Mouse (Mus musculus) c-Kit-positive CD71-positive TER-119-positive erythroid progenitor cells, embryonic 14.5 days (primary cell): ENCODE data around the gene Gm20388.
"Not testable (repeated sequence)": the region's sequence is repeated elsewhere in the genome, so short reads cannot be mapped to it uniquely, and the experiment has no call there.

Source experiments
- DNase-seq: peaks from one replicate; pipeline ENCODE4 v3.0.0-alpha.2; 2013; ENCODE audit warnings: low spot score

Gene Gm20388

DNA sequence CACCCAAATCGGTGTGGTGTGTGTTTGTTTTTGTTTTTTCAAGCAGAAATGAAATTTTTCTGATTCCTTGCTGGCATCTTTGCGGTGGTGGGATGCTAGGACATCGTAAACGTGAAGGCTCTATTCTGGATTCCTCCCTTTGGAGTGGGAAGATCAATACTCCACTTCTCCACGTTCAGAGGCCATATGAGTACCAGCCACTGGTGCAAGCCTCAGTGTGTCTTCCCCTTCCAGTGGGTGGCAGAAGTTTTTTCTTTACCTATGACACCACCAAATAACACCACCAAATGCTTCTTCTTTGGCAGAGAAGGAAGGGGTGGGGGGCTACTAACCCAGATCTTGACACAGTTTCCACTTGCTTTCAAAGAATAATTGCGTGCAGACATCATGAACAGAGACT, 1215.5 kb downstream of the Gm20388 start:
- no peak for DNase-seq

DNA sequence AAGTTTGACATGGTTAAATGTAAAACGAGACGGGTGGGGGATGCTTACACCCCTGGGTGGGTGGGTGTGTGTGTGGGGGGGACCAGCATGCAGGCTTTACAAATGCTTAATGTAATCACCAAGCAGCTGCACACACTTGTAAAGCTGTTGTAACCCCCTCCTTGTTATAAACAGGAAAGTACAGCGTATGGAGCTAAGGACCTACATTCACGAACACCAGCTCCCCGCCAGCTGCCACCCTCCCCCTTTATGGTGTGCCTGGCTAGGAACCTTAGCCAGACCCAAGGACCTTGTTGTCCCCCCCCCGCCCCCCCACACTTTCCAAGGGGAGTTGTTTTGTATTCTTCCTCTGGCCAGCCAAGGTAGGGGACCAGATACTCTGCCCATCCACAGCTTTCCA, 1216.1 kb downstream of the Gm20388 start:
- no peak for DNase-seq

DNA sequence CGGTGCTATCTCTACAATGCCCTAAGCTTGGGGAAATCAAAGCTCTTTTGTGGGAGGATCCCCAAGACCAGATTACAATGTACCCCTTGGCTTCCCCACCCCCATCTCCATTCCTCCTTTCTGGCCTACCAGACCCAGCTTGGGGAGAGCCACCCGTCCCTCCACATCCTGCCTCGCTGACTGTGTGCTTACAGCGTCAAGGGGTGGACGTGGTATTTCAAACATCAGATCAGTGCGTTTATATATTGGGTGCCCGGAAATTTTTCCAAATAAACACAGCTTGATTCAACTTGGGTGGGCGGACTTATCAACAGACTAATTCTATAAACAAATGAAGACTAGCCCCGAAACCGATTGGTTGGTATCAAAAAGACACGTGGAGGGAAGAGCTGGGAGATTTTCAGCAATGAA, 1216.7 kb downstream of the Gm20388 start:
- DNase-seq, result no peak

DNA sequence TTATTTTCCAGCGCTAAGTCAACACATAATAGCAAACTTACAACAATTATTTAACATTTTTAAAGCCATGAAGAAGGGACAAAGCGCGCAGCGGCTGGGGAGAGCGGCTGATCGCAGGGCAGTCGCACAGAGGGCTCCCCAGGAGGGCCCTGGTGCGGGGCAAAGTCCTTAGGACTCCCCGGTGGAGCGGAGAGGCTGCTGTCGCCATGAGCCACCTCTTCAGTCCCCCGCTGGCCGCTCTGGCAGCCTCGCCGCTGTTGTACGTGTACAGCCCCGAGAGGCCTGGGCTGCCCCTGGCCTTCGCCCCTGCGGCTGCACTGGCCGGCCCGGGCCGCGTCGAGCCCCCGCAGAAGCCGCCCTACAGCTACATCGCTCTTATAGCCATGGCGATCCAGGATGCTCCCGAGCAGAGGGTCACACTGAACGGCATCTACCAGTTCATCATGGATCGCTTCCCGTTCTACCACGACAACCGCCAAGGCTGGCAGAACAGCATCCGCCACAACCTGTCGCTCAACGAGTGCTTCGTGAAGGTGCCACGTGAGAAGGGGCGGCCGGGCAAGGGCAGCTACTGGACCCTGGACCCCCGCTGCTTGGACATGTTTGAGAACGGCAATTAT, 1217.2 kb downstream of the Gm20388 start, which contains the start of gene Foxl1:
Gene Foxl1, plus strand, starts transcription at position 185 of the 620 bp plus-strand sequence.
- no peak for DNase-seq

DNA sequence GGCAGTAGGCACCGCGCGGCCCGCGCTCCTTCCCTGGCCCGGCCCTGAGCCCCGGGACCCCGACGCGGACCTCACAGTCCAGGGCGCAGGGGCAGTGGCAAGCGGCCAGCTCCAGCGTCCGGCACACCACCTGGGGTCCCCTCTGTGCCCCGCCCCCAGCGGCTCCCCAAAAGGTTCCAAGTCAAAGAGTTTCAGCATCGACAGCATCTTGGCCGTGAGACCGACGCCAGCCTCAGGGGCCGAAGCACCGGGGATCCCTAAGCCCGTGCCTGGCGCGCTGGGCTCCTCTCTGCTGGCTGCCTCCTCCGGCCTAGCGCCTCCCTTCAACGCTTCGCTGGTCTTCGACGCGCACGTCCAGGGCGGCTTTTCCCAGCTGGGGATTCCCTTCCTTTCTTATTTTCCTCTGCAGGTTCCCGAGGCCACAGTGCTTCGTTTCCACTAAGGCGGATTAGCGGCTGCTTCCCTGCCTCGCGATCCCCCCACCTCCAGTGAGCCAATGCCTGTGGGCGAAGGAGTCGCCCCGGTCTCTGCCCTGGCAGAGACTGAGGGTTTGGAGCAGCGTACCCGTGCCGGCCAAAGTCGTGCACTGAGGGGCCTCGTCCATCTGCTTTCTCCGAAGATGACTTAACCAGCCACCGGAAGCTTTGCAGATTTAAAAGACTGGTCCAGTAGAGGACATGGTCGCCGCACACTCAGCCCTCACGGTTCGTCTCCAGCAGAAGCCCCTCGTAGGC, 1218.1 kb downstream of the Gm20388 start:
- no peak for DNase-seq

DNA sequence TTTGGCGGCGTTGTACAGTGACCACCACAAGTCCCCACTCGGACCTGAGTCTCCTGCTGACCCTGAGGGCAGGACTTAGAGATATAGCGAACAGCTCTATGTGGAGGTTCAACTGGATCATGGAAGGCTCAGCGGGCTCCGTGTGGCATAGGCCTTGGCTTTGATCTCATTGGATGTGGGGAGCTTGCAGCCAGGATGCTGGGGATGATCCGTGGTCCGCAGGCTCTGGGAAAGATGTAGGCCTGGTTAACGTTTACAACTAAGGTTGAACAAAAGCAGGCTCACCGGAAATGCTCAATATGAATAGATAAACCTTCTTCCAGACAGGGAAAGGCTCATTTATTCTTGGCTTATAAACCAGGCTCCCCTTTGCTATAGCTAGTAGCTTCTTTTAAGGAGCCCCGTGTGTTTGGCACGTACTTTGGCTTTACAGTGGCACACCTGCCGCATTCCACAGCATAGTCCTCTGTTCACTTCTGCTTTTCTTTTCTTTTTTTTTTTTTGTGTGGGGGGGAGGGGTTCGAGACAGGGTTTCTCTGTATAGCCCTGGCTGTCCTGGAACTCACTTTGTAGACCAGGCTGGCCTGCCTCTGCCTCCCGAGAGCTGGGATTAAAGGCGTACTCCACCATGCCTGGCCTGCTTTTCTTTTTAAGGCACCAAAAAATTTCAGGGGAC, 1218.8 kb downstream of the Gm20388 start:
- DNase-seq, result no peak

DNA sequence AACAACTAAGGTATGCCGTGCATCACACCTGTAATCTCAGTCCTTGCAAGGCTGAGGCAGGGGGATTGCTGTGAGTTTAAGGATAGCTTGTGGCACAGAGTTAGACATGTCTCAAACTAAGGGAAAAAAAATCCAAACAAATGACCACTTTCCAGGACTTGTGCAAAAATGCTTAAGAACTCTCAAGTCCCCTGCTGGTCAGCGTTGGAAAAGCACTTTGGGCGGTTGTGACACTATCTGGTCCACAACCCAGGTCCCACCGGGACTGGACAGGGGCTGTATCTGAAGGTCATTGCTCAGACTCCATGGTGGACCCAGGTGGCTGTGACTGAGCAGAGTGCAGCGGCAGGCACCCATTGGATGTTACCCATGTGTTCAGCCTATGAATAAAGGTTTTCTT, 1219.9 kb downstream of the Gm20388 start:
- no peak for DNase-seq

DNA sequence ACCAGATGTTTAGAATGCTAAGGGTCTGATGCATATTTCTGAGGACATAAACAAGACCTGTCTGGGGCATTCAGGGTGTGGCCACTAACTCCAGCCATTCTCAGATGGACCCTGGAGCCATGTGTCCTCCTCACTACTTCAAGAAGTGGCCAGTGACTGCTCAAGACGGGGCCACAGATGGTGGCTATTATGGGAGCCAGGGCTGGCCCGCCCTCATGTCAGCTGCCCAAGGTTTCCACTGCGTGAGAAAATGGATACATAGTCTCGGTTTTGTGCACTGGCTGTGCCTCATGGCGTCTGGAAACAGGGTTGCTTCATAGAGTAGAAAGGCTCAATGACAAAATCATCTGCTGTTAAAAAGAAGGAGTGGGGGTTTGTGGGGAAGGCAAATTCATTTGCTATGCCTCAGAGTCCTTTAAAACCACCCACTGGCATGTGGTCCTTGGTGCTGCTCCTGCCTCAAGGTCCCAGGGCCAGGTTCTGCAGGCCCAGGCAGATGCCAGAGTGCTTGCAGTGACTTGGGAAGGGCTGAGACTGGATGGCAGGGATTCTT, 1222.4 kb downstream of the Gm20388 start:
- DNase-seq, result no peak

DNA sequence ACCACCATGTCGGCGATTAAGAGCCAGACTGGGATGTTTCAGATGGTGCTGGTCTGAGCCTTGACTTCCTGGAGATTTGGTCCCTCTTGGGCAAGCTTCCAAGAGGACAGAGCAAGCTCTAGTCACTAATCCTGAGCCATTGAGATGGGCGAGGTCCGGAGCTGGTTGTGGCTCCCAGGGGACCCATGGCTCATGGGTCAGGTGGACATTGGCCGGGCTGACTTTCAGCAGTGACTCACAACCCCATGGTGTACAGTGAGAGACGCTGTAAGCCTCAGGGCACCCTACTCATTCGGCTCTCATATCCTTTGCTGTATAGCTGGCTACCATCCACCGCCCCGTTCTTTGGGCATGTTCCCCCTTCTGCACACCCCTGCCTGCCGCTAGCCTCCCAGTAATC, 1223.5 kb downstream of the Gm20388 start:
- DNase-seq, result no peak

DNA sequence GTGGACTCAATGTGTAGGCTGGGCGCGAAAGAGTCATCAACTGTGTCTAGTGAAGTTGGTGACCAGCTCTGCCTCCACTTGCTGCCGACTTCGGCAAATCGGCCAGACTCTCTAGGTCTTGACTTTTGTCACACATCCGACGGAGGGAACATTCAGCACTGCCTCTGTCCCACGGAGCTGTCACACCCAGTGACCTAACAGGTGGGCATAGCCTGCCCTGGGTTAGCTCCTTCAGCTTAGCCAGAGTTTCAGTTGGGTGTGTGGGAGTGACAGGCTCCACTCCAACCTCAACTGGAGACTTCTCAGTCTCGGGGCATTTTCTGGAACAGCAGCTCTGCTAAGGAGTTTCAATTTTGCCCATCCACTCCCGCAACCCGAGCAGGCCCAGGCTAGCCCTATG, 1223.9 kb downstream of the Gm20388 start:
- DNase-seq, result no peak

DNA sequence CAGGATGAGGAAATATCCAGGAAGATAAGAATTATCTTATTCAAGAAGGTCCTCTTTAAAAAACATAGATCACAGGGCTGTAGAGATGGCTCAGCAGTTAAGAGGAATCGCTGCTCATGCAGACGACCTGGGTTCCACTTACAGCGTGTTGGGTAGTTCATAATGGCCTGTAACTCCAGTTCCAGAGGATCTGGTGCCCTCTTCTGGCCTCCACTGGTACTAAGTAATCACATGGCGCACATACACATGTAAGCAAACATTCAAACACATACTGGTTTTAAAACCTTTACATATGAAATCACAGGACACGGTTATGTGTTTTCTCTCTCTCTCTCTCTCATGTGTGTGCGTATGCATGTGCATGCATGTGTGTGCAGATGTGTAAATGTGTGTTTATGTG, 1226.2 kb downstream of the Gm20388 start:
- no peak for DNase-seq

DNA sequence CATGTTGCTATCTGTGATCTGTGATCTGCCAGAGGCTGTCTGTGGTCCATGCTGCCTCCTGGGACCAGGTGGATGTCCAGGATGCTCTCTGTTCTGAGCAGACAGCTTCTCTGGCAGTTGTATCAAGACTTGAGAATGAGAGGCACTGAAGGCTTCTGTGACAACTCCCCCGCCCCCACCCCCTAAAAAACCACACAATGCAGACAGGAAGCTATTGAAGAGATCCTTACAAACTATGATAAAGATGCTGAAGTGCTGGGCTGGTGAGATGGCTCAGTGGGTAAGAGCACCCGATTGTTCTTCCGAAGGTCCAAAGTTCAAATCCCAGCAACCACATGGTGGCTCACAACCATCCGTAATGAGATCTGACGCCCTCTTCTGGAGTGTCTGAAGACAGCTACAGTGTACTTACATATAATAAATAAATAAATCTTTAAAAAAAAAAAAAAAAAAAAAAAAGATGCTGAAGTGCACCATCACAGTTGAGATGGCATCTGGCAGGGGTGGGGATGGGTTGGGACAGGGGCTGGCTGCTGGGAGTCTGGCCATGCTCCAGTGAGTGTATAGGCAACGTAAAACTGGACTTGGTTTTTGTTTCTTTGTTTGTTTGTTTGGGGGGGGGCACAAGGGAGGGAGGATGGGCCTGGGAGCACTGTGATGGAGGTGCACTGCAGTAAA, 1235.0 kb downstream of the Gm20388 start:
- not testable (repeated sequence) for DNase-seq

DNA sequence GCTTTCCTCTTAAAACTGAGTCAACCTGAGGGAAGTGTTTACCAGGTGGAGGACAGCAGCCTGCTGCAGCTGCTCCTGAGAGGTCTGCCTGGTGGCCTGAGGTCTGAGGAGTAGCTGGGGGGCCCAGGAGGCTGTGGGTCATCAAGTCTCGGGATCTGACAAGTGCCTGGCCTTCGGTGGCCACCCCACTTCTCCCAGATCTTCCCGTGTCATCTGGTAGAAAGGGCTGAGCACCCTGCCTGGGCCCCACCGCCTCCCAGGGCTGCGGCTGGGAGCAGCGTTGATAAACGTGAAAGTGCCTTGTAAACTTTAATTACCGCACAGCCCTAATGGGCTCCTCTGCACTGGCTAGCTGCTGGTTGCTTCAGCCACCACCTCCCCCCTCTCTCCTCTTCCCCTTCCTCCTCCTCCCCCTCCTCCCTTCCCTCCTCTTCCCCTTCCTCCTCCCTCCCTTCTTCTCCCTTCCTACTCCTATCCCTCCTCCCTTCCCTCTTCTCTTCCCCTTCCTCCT, 1238.0 kb downstream of the Gm20388 start:
- no peak for DNase-seq

DNA sequence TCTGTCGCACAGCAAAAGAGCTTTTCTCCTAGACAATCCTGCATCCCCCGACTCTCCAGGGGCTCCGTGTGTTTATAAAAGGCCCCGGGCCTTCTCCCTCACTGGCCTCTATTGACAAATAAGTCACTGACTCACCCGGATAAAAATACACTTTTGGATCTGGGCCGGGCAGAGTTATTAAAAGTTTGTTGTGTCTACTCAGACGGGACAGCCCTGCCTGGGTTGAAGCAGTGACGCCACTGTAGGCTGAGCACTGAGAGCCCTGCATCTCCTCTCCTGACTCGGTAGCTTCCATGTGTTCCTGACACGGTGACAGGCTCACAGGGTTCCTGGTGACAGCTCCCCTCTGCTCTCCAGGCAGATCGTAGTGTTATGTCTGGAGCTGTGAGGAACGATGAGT, 1241.8 kb downstream of the Gm20388 start:
- no peak for DNase-seq

DNA sequence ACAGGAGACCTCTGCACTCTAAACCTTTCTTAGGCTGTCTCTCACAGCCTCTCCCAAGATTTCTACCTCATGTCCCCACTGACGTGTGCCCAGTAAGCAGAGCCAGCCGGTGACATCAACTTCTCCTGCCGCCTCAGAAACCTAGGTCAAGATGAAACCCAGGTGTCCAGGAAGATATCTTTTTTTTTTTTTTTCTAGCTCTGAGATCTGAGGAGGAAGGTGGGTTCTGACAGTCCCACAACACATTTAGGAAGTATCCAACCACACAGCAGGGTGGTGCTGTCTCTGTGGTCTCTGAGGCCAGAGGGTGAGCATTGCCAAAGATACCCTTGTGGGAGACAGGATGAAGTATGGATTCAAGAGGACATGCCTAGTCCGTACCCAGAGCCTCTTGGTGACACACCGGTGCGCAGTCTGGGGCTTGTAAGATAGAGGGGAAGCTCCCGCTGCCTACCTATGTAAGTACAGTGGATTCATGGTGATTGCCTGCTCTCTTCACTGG, 1246.4 kb downstream of the Gm20388 start:
- no peak for DNase-seq

DNA sequence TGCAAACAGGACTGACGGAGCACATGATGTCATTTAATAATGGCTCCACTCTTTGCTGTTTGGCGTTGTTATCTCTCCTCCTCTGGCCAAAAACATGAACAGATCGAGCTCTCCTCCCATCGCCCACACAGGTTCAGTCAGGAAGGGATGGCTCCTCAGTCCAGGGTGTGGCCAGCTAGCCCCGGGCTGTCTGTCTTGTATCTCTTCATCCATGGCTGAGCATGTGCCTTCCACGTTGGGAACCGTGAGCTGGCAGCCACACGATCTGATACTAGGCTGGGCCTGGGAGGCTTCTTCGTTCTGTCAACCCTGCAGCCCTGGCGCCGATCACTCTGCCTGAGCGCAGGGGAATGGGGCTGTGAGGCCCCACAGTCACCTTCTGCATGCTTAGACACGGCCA, 1248.2 kb downstream of the Gm20388 start:
- no peak for DNase-seq

DNA sequence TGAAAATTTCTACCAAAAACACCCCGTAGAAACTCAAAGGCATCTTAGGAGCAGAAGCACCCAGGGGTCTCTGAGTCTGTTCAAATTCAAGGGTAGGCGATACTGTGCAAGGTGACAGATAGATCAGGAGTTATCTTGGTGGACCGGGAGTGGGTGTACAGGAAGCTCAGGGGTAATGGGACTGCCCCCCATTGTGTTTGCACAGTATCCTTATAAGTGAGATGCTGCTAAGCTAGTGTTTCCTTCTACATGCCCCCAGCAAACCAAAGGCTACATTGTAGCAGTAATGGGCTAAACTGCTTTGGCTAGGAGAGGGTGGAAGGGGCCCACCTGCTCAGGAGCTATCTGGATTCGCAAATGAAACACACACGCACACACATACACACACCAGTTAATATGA, 1250.8 kb downstream of the Gm20388 start:
- no peak for DNase-seq

DNA sequence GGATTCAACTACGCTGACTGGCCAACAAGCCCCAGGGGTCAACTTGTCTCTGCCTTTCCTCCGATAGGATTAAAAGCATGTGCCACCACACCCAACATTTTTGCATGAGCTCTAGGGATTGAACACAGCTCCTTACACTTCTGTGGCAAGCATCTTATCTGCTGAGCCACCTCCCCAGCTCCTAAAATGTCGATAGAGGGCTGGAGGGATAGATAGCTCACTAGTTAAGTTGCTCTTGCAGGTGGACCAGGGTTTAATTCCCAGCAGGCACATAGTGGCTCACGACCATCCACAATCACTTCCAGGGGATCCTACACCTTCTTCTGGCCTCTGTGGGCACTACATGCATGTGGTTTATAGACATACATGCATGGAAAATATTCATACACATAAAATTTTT, 1251.8 kb downstream of the Gm20388 start:
- DNase-seq, result no peak

DNA sequence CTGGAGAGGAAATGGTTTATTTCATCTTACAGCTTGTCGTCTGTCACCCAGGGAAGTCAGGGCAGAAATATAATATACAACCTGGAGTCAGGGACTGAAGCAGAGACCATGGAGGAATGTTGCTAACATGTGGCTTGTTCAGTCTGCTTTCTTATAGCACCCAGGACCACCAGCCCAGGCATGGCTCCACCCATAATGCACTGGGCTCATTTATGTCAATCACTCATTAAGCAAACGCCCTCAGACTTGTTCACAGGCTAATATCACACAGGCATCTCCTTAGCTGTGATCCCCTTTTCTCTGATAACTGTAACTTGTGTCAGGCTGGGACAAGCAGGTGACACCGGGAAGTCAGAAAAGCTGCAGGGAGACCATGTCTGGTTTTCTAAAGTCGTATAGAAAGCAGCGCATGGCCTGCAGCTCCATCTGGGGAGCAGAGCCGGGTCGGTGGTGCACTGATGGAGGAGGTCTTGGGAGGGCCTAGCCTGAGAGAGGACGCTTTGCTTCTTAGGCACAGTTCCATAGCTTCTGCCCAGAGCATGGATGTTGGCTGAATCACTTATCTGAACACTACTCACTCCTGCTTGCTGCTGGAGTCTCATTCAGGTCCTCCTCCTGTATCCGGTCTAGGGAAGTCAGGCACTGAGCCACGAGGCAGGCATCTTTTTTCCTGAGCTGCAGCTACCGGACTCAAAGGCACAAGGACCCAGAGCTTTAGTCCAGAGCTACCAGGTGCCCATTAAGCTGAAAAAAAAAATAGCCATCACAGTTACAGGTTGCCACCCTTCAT, 1252.5 kb downstream of the Gm20388 start:
- DNase-seq, result no peak

DNA sequence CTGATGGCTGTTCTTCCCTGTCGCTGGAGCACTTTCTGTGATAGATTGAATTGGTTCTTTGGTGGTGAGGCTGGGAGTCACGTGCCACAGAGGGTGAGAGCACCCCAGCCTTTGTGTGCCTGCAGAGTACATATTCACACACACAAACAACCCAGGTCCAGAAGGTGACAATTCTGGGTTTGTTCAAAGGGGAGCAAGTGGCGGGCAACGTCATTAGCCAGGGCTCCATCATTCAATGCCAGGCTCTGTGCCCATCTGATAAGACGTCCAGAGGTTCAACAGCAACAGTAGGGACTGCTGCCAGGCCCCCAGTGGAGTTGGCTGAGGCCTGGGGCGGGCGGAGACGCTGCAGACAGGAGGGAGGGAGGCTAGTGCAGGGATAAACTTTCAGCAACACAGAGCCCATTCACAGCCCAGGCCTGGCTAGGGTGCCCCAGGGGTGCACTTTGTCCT, 1253.4 kb downstream of the Gm20388 start:
- no peak for DNase-seq

DNA sequence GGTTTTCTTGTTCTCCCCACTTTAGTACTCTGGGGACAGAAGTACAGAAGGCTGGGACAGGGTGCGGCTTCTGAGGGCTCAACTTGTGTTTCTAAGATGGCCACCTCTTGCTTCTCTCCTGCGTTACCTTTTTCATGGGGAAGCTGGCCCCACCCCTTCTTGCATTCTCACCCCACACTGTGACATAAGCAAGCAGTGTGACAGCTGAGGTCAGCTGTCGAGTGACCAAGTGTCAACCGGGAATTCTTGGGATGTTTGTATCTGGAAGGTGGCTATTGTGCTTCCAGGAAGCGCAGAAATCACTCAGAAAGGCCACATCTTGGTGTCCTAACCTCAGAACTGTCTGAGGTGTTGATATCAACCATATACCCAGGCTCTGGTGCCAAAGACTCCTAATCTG, 1257.4 kb downstream of the Gm20388 start:
- DNase-seq, result no peak
